Mouse (Mus musculus): ENCODE measurements at regions not wholly inside any gene's neighbourhood (a gene's known extent, or its start where the extent isn't known, plus 50 kb on each side); places are given as distances from the start of the nearest gene placed in this dataset.

DNA sequence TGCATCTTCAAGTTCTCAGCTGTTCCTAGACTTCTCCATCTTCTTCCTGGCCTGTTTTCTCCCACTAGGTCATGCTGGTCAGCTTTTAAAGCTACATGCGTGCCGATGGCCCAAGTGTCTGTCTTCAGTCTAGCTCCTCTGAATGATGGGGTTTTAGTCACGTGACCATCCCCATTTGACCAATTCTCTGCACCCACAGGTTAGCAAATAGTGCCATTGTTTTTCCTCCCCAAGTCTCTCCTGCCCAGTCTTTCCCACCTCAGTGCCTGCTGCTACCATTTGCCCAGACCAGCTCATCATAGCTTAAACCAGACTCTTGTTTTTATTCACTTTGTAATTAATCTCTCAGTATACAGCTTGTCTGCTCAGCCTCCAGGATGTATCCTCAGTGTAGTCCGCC lies 62.3 kb downstream of the Zfp706 start:
- Histone ChIP-seq H3K4me2 (no peak overlapping the region), H3K27me3 (replicated peaks) (no peaks in the 10 kb centered on the region), H3K9me3 (no peaks in the 10 kb centered on the region), H3K4me3 (no peak overlapping the region), H3K9ac (no peak overlapping the region), H3K36me3 (replicated peaks) (no peaks in the 10 kb centered on the region), H3K27ac (peak overlapping the region; percentile 80; the same call in 1 of the 2 replicates), H3K4me1 (peaks cover 36% of the 10 kb centered on the region)
- WGBS: 84% methylated on average over 4 of the region's 4 CpGs
- ATAC-seq (replicated peaks): no peak

DNA sequence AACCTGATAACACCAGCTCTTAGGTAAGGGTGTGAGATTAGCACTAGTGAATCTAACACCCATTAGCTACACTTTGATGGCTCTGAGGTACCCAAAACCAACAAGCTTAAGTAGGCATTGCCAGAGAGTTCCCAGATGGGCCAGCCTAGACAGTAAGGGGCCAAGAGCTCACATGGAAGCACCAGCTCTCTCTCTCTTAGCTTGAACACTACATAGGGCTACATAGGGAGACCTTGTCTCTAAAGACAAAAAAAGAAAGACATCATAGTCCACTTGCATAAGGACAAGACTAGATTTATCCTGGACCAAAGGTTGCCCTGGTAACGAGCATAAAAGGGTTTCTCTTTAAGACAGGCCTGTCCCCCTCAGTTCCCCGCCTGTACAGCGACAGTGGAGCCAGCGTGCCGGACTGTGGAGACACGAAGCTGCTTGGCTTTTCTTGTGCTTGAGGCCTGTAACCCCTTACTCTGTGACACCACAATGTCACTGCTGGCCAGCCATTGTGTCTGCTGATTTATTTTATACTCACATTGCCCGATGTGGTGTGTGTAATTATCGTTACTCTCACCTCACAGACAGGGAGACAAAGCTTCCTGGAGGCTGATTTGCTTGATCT lies 62.9 kb downstream of the Zfp706 start:
- Histone ChIP-seq H3K27ac (peak overlapping the region; percentile 80), H3K27me3 (replicated peaks) (no peaks in the 10 kb centered on the region), H3K9me3 (no peaks in the 10 kb centered on the region), H3K36me3 (replicated peaks) (no peaks in the 10 kb centered on the region), H3K4me1 (peaks cover 38% of the 10 kb centered on the region), H3K4me2 (no peak overlapping the region), H3K4me3 (no peak overlapping the region), H3K9ac (no peak overlapping the region)
- 0 out of 2 replicates have a peak, but pooled peaks have one; percentile 27 for ATAC-seq (replicated peaks)
- 19% methylated on average over 8 of the region's 8 CpGs for WGBS

DNA sequence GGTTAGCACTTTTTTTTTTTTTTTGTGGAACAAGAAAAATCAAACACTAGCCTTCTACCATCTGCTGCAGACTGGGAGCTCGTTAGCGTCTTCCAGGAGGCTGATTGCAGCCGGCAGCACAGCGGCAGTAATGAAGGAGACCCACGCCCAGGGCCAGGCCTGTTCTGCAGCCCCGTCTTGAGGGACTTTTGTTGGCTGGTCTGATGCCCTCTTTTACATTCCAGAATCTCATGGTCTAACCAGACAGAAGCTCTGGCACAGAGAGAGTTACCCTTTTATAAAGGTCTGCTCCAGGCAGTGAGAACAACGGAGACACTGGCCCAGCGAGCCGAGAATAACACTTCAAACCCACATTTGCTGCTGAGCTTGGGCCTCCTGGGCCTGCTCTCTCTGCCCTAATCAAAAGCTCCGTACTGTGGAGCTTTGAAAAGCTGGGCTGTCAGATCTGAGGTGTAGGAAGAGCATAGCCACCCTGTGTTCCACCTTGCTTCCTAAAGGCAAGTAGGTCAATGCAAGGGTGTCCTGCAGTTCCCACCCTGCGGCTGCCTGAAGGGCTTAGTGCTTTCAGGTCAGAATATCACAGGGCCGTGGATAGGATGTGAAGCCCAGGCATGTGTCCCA lies 64.0 kb downstream of the Zfp706 start:
- H3K27me3 ChIP-seq (replicated peaks): no peaks in the 10 kb centered on the region
- no peaks in the 10 kb centered on the region for H3K36me3 ChIP-seq (replicated peaks)
- no peaks in the 10 kb centered on the region for H3K9me3 ChIP-seq
- no peak overlapping the region for H3K4me3 ChIP-seq
- WGBS: 29% methylated on average over 12 of the region's 12 CpGs
- no peak overlapping the region for H3K9ac ChIP-seq
- peak overlapping the region; percentile 80 for H3K27ac ChIP-seq
- no peak for ATAC-seq (replicated peaks)
- H3K4me2 ChIP-seq: peak overlapping the region; percentile 9; the same call in 1 of the 2 replicates
- peaks cover 45% of the 10 kb centered on the region for H3K4me1 ChIP-seq

DNA sequence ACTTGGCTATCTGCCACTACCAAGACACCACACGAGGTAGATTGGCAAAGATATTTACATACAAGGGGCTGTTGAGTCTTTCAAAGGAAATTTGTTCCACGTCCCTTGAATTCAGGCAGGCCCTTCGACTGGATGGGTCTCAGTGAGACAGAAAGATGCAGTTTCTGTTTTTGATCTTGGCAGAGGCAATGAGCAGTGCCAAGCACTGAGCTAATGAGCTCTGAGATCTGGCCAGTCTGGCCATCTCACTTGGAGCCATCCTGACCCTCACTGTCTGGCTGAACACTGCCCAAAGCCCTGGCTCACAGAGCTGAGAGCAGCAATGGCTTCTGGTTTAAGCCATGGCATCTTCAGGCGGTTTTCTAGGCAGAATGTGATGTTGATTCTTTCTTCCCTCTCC lies 65.3 kb downstream of the Zfp706 start:
- Histone ChIP-seq H3K4me1 (peaks cover 52% of the 10 kb centered on the region), H3K36me3 (replicated peaks) (no peaks in the 10 kb centered on the region), H3K27me3 (replicated peaks) (no peaks in the 10 kb centered on the region), H3K4me2 (no peak overlapping the region), H3K9me3 (no peaks in the 10 kb centered on the region), H3K9ac (no peak overlapping the region), H3K4me3 (no peak overlapping the region), H3K27ac (peak overlapping the region; percentile 80)
- 57% methylated on average over 4 of the region's 4 CpGs for WGBS
- ATAC-seq (replicated peaks): no peak

DNA sequence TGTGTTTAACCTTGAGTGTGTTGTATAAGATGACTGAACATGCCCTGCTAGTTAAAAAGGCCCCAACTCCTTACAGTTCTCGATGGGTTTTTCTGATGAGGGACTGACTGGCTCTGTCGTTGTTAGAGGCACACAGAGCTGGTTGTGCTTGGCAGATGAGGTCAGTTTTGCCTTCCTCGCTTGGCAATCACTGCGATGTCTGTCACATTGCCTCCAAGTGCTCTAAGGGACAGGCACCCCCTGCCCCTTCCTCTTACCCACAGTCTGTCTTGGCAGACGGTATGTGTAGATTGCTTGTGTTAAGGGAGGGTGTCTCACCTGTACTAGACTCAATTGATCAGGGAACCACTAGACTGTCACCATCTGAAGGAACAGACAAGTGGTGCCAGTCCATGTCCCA lies 65.8 kb downstream of the Zfp706 start:
- Histone ChIP-seq H3K9ac (no peak overlapping the region), H3K9me3 (no peaks in the 10 kb centered on the region), H3K36me3 (replicated peaks) (no peaks in the 10 kb centered on the region), H3K4me3 (no peak overlapping the region), H3K27ac (no peak overlapping the region), H3K4me2 (no peak overlapping the region), H3K4me1 (peaks cover 52% of the 10 kb centered on the region), H3K27me3 (replicated peaks) (no peaks in the 10 kb centered on the region)
- ATAC-seq (replicated peaks): no peak
- 88% methylated on average over 5 of the region's 5 CpGs for WGBS

DNA sequence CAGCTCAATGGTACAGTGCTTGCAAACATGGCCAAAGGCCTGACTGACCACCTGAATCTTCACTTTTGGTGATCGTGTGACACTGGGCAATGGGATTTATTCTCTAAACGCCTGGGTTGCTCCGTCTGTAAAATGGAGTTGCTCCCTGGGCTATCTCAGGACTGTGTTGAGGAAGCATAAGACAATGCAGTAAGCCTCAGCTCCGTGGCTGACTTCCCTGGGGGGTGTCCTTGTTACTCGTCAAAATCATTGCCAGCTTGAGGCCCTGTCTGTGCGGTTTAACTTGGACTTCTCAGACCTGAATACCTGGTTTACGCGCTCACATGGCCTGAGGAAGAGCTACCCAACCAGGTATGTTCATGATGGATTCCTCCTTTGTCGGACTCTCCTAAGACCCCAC lies 68.0 kb downstream of the Zfp706 start:
- 80% methylated on average over 9 of the region's 9 CpGs for WGBS
- Histone ChIP-seq H3K4me3 (no peak overlapping the region), H3K4me2 (peak overlapping the region; percentile 62; the same call in 1 of the 2 replicates)

DNA sequence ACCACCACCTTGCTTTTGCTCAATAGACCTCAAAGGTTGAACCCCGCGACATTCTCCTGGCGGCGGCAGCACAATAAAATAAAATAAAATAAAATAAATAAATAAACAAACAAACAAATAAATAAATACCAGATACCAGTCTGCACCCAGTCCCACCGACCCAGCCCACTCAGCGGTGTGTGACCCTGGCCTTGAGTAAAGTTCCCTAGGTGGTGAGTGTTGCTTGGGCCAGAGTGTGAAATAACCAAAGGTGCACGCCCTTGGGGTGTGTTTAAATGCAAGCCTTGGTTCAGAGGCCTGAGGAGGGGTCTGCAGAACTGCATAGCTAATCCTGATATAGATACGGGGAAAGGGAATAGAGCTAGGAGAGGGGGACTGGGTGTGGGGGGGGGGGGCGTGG lies 68.4 kb downstream of the Zfp706 start:
- peak overlapping the region; percentile 45 for H3K4me3 ChIP-seq
- H3K4me2 ChIP-seq: peak overlapping the region; percentile 62
- peak; percentile 49 for ATAC-seq (replicated peaks)
- WGBS: 28% methylated on average over 9 of the region's 9 CpGs
- no peaks in the 10 kb centered on the region for H3K27me3 ChIP-seq (replicated peaks)
- H3K27ac ChIP-seq: peak overlapping the region; percentile 92
- H3K4me1 ChIP-seq: peaks cover 36% of the 10 kb centered on the region
- H3K9me3 ChIP-seq: no peaks in the 10 kb centered on the region
- H3K36me3 ChIP-seq (replicated peaks): no peaks in the 10 kb centered on the region
- H3K9ac ChIP-seq: peak overlapping the region; percentile 72

More for the DNA sequence above, 68.0 kb downstream of the Zfp706 start:
- no peaks in the 10 kb centered on the region for H3K9me3 ChIP-seq
- ATAC-seq (replicated peaks): no peak
- H3K9ac ChIP-seq: no peak overlapping the region
- H3K27ac ChIP-seq: peak overlapping the region; percentile 92
- H3K27me3 ChIP-seq (replicated peaks): no peaks in the 10 kb centered on the region
- H3K4me1 ChIP-seq: peaks cover 40% of the 10 kb centered on the region
- H3K36me3 ChIP-seq (replicated peaks): no peaks in the 10 kb centered on the region

DNA sequence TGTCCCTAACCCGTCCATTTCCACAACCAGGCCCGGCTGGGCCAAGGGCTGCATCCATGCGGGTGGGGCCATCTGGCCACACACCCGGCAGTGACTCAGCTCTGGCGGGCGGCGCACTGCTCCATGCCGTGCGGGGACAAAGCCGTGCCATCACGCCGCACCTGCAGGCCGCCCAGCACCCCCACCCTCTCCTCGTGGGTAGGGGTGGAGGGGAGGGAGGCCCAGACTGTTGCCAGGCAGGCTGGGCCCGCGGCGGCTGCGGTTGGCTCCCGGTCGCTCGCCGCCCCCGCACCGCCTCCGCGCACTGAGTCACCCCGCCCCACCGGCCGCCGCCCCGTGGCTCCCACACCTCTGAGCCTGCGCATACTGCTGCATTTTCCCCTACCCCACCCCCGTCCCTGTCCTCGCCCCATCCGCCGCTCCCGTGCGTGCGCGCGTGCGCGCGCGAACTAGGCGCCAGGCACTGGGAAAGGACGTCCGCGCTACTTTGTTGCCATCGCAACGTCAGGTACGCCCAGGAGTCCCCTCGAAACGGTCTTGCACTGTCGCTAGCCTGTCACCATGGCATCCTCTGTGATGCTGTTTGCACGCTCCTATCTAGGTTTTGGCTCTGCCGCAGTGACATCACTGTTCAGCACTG lies 68.9 kb downstream of the Zfp706 start:
- peak overlapping the region; percentile 92 for H3K27ac ChIP-seq
- peak overlapping the region; percentile 45 for H3K4me3 ChIP-seq
- H3K9me3 ChIP-seq: no peaks in the 10 kb centered on the region
- WGBS: under 1% methylated on average over 53 of the region's 57 CpGs
- no peaks in the 10 kb centered on the region for H3K36me3 ChIP-seq (replicated peaks)
- no peaks in the 10 kb centered on the region for H3K27me3 ChIP-seq (replicated peaks)
- peaks cover 30% of the 10 kb centered on the region for H3K4me1 ChIP-seq
- peak overlapping the region; percentile 62 for H3K4me2 ChIP-seq
- ATAC-seq (replicated peaks): peak; percentile 96
- H3K9ac ChIP-seq: peak overlapping the region; percentile 72

DNA sequence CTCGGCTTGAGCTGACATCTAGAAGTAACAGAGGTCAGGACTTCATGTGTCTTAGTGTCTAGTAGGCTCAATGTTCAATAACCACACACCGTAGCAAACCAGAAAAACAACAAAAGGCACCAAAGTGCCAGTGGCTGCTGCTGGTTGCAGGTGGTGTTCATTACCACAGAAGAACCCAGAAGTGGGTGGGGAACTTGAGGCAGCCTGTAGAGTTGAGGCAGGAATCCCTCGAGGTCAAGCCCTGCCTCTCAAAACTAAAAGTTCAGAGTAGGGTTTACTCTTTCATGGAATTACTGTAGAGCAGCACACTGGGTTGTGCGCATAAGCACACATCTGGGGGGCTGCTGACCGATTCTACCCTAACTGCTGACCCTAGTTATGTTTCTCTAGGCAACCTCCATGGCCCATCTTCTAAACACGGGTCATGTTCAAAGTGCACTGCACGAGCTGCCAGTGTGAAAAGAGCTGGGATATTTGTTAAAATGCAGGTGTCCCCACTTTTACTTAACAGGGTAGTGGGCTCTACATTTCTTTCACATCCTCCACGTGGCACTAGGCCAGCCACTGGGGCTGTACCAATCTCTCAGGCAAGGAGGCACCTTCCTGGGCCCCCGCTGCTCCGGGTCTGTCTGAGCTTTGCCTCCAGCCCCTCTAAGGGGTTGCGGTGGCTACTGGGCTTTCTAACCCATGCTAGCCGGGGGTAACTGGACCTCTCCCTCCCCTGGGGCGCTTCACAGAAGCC lies 69.6 kb downstream of the Zfp706 start:
- ATAC-seq (replicated peaks): peak; percentile 2; the same call in 1 of the 2 replicates
- peak overlapping the region; percentile 45 for H3K4me3 ChIP-seq
- H3K9ac ChIP-seq: peak overlapping the region; percentile 72
- no peaks in the 10 kb centered on the region for H3K36me3 ChIP-seq (replicated peaks)
- 24% methylated on average over 13 of the region's 13 CpGs for WGBS
- H3K4me1 ChIP-seq: peaks cover 23% of the 10 kb centered on the region
- no peaks in the 10 kb centered on the region for H3K9me3 ChIP-seq
- H3K27ac ChIP-seq: peak overlapping the region; percentile 92
- H3K27me3 ChIP-seq (replicated peaks): no peaks in the 10 kb centered on the region
- peak overlapping the region; percentile 62 for H3K4me2 ChIP-seq

DNA sequence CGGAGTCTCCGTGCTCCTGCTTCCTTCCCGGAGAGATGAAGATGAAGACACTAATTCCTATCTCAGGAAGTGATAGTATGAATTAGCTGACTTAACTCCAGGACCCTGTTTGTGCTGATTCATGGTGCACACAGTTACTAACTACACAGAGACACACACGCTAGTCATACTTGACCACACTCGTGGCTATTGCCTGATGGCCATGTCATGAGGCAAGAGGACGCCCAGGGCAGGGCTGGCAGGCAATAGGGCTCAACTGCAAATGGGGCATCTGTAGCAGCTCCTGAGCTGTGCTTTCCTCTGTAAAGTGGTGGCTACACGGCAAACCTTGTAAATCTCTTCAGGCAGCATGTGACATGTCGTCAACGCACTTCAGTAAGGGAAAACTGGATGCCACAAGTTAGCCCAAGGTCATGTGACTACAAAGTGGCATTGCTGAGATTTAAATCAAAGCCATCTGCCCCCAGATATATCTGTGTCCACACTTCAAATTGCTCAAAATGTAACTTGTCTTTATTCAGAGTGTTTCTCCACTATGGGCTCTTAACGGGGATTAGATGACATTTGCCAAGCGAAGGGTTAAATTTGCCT lies 70.4 kb downstream of the Zfp706 start:
- no peak overlapping the region for H3K4me2 ChIP-seq
- H3K9ac ChIP-seq: no peak overlapping the region
- H3K27ac ChIP-seq: no peak overlapping the region
- no peaks in the 10 kb centered on the region for H3K36me3 ChIP-seq (replicated peaks)
- no peak for ATAC-seq (replicated peaks)
- WGBS: 92% methylated on average over 11 of the region's 11 CpGs
- peaks cover 16% of the 10 kb centered on the region for H3K4me1 ChIP-seq
- no peaks in the 10 kb centered on the region for H3K27me3 ChIP-seq (replicated peaks)
- no peaks in the 10 kb centered on the region for H3K9me3 ChIP-seq
- H3K4me3 ChIP-seq: no peak overlapping the region

DNA sequence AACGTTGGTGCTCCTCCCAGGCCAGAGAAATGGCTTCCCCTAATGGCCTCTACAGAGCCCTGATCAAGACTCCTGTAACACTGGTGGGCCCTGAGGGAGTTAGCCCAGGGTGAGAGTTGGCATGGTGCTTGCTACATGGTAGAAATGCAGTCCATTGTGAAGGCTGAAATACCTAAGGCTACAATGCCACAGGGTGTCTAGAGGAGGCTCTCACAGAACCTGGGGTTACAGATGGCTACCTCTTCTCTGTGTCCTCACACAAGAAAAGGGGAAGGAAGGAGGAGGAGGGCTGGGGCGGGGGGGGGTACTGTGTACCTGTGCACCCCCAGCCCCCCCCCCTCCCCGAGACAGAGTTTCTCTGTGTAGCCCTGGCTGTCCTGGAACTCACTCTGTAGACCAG lies 72.8 kb downstream of the Zfp706 start:
- Histone ChIP-seq H3K27ac (no peak overlapping the region), H3K27me3 (replicated peaks) (no peaks in the 10 kb centered on the region), H3K4me2 (no peak overlapping the region), H3K4me1 (peaks cover 16% of the 10 kb centered on the region), H3K36me3 (replicated peaks) (no peaks in the 10 kb centered on the region), H3K4me3 (no peak overlapping the region), H3K9ac (no peak overlapping the region), H3K9me3 (no peaks in the 10 kb centered on the region)
- WGBS: 60% methylated on average over 3 of the region's 3 CpGs
- ATAC-seq (replicated peaks): no peak

DNA sequence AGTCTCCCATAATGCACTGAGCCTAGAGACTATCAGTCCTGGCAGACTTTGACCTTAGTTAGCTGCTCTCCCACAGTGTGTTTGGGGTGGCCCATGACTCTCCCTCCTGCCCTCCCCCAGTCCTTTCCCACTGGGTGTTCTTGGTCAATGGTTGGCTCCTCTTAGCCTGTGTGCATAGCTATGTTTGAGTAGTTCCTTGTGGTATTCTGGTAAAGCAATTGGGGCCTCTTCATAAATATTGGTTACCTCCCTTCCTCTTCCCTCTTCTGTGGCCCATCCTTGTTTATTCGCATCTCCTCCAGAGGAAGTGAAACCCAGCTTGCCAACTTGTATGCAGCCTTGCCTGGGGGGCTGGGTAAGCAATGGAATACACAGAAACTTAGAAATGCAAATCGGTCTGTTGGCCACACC lies 74.0 kb downstream of the Zfp706 start:
- H3K9ac ChIP-seq: no peak overlapping the region
- H3K4me2 ChIP-seq: no peak overlapping the region
- no peak overlapping the region for H3K4me3 ChIP-seq
- WGBS: 89% methylated on average over 2 of the region's 2 CpGs
- H3K4me1 ChIP-seq: peaks cover 7% of the 10 kb centered on the region
- no peak for ATAC-seq (replicated peaks)
- H3K9me3 ChIP-seq: no peaks in the 10 kb centered on the region
- H3K27ac ChIP-seq: no peak overlapping the region
- no peaks in the 10 kb centered on the region for H3K27me3 ChIP-seq (replicated peaks)
- H3K36me3 ChIP-seq (replicated peaks): no peaks in the 10 kb centered on the region

Measured in midbrain, embryonic 15.5 days (tissue).